Mouse (Mus musculus): Measurements from ENCODE around the gene Dab1. TPM values are rescaled to one million over a fixed set of nuclear protein-coding genes. Genes with fewer than 3 reads are reported as not detected.

Gene Dab1
- polyA plus RNA-seq, 1 experiment from 2014 or later: 20.6 TPM

DNA sequence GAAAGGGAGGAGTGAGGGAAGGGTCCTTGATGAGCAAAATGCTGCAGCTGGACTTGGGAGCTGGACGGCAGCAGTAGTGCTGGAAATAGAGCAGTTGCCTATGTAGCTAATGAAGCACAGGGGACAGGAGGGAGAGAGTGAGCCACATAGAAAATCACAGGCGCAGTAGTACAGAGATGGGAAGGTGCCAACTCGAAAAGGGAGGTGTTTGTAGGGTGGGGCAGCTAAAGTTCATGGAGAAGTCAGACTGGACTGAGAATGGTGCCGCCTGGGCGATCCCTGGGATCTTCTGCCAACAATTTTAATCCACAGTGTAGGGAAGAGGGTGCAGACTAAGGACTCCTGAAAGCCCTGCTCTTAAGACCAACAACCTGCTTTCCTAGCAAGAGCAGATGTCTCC lies 1055.5 kb downstream of the Dab1 start:
- no peak for ATAC-seq (ENCODE audit: low FRiP score, low TSS enrichment)
- WGBS: 86% methylated on average over 5 of the region's 5 CpGs
- no peaks in the 10 kb centered on the region for H3K9me3 ChIP-seq (ENCODE audit: low read length)

DNA sequence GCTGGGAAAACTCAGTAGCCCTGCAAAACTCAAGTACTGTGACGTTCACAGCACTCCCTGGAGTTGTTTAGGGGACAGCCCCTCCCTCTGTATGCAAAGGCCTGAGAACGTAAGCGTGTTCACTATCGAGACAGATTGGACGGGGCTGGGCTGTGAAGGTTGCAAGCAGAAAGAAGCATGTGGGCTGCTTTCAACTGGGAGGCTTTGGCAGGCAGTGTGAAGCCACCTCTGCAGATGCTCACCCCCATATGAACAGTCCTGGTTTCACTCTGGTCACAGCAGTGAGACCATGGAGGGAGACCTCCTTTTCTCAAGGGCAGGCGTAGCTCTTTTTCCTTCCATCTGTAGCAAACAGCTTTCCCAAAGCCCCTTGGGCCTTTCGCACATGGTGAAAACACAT lies 1059.1 kb downstream of the Dab1 start:
- peaks cover 3% of the 10 kb centered on the region; the same call in 1 of the 2 replicates for H3K4me1 ChIP-seq (ENCODE audit: insufficient read depth, low read length)
- WGBS: 84% methylated on average over 7 of the region's 7 CpGs
- no peak overlapping the region for H3K4me3 ChIP-seq (ENCODE audit: low read length)
- no peak for ATAC-seq (ENCODE audit: low FRiP score, low TSS enrichment)
- H3K9ac ChIP-seq (replicated peaks; ENCODE audit: low read length): no peak overlapping the region
- no peaks in the 10 kb centered on the region for H3K9me3 ChIP-seq (ENCODE audit: low read length)
- H3K27ac ChIP-seq (ENCODE audit: low read length): no peak overlapping the region
- no peaks in the 10 kb centered on the region for H3K36me3 ChIP-seq (ENCODE audit: insufficient read depth, low read length)
- no peak overlapping the region for H3K4me2 ChIP-seq (replicated peaks; ENCODE audit: low read depth, low read length)
- H3K27me3 ChIP-seq (ENCODE audit: insufficient read depth, low read length): no peaks in the 10 kb centered on the region

More for the DNA sequence above, 1055.5 kb downstream of the Dab1 start:
- H3K4me1 ChIP-seq (ENCODE audit: insufficient read depth, low read length): no peaks in the 10 kb centered on the region
- H3K4me3 ChIP-seq (ENCODE audit: low read length): no peak overlapping the region
- H3K4me2 ChIP-seq (replicated peaks; ENCODE audit: low read depth, low read length): no peak overlapping the region
- no peak overlapping the region for H3K27ac ChIP-seq (ENCODE audit: low read length)
- H3K9ac ChIP-seq (replicated peaks; ENCODE audit: low read length): no peak overlapping the region
- no peaks in the 10 kb centered on the region for H3K27me3 ChIP-seq (ENCODE audit: insufficient read depth, low read length)
- no peaks in the 10 kb centered on the region for H3K36me3 ChIP-seq (ENCODE audit: insufficient read depth, low read length)

GRCm38 (mm10) chr4:104680475-104680874 lies 1061.3 kb downstream of the Dab1 start:
- no peak overlapping the region for H3K4me3 ChIP-seq (ENCODE audit: low read length)
- ATAC-seq (ENCODE audit: low FRiP score, low TSS enrichment): peak; percentile 65; the same call in 1 of the 2 replicates
- no peaks in the 10 kb centered on the region for H3K27me3 ChIP-seq (ENCODE audit: insufficient read depth, low read length)
- no peak overlapping the region for H3K27ac ChIP-seq (ENCODE audit: low read length)
- H3K36me3 ChIP-seq (ENCODE audit: insufficient read depth, low read length): no peaks in the 10 kb centered on the region
- 60% methylated on average over 4 of the region's 4 CpGs for WGBS
- H3K9me3 ChIP-seq (ENCODE audit: low read length): no peaks in the 10 kb centered on the region
- no peak overlapping the region for H3K4me2 ChIP-seq (replicated peaks; ENCODE audit: low read depth, low read length)
- H3K4me1 ChIP-seq (ENCODE audit: insufficient read depth, low read length): peaks cover 3% of the 10 kb centered on the region; the same call in 1 of the 2 replicates
- no peak overlapping the region for H3K9ac ChIP-seq (replicated peaks; ENCODE audit: low read length)

- Histone ChIP-seq H3K36me3 (ENCODE audit: insufficient read depth, low read length) (no peaks in the 10 kb centered on the region), H3K27ac (ENCODE audit: low read length) (peak overlapping the region; percentile 7; the same call in 1 of the 2 replicates), H3K4me2 (replicated peaks; ENCODE audit: low read depth, low read length) (no peak overlapping the region), H3K4me3 (ENCODE audit: low read length) (no peak overlapping the region), H3K27me3 (ENCODE audit: insufficient read depth, low read length) (no peaks in the 10 kb centered on the region), H3K9me3 (ENCODE audit: low read length) (no peaks in the 10 kb centered on the region), H3K4me1 (ENCODE audit: insufficient read depth, low read length) (peaks cover 10% of the 10 kb centered on the region), H3K9ac (replicated peaks; ENCODE audit: low read length) (no peak overlapping the region)
- ATAC-seq (ENCODE audit: low FRiP score, low TSS enrichment): peak; percentile 64; the same call in 1 of the 2 replicates
- WGBS: 26% methylated on average over 18 of the region's 18 CpGs
These were observed 1067.1 kb downstream of the Dab1 start for GRCm38 (mm10) chr4:104686137-104686809.

- Histone ChIP-seq H3K9me3 (ENCODE audit: low read length) (no peaks in the 10 kb centered on the region), H3K4me2 (replicated peaks; ENCODE audit: low read depth, low read length) (no peak overlapping the region), H3K4me1 (ENCODE audit: insufficient read depth, low read length) (peaks cover 10% of the 10 kb centered on the region), H3K36me3 (ENCODE audit: insufficient read depth, low read length) (no peaks in the 10 kb centered on the region), H3K27me3 (ENCODE audit: insufficient read depth, low read length) (no peaks in the 10 kb centered on the region), H3K4me3 (ENCODE audit: low read length) (no peak overlapping the region), H3K9ac (replicated peaks; ENCODE audit: low read length) (no peak overlapping the region), H3K27ac (ENCODE audit: low read length) (no peak overlapping the region)
- 28% methylated on average over 3 of the region's 3 CpGs for WGBS
- no peak for ATAC-seq (ENCODE audit: low FRiP score, low TSS enrichment)
These were observed 1069.9 kb downstream of the Dab1 start for GRCm38 (mm10) chr4:104689047-104689446.

GRCm38 (mm10) chr4:104691026-104691425 lies 1071.9 kb downstream of the Dab1 start:
- H3K27me3 ChIP-seq (ENCODE audit: insufficient read depth, low read length): no peaks in the 10 kb centered on the region
- no peak overlapping the region for H3K9ac ChIP-seq (replicated peaks; ENCODE audit: low read length)
- H3K4me1 ChIP-seq (ENCODE audit: insufficient read depth, low read length): peaks cover 7% of the 10 kb centered on the region
- no peak overlapping the region for H3K4me3 ChIP-seq (ENCODE audit: low read length)
- H3K36me3 ChIP-seq (ENCODE audit: insufficient read depth, low read length): no peaks in the 10 kb centered on the region
- no peak overlapping the region for H3K27ac ChIP-seq (ENCODE audit: low read length)
- 80% methylated on average over 7 of the region's 7 CpGs for whole genome bisulfite sequencing
- no peak for ATAC-seq (ENCODE audit: low FRiP score, low TSS enrichment)
- H3K4me2 ChIP-seq (replicated peaks; ENCODE audit: low read depth, low read length): no peak overlapping the region
- no peaks in the 10 kb centered on the region for H3K9me3 ChIP-seq (ENCODE audit: low read length)

DNA sequence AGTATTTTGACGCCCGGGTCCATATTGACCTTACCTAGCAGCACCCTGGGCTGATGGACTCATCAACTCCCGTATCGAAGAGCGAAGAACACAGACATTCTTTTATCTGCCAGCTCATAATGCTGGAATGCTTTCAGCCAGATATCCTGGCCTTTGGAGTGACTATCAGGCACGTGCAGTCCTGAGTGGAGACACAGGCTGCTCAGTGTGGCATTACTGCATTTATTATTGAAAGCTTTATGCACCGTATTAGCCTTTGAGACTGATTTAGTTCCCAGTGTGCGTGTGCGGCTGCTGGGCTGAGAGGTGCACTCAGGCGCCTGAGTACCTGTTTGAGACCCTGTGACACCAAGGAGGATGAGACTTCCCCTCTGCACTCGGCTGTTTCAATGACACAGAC lies 1075.0 kb downstream of the Dab1 start:
- WGBS: 78% methylated on average over 11 of the region's 11 CpGs
- no peak overlapping the region for H3K4me3 ChIP-seq (ENCODE audit: low read length)
- no peaks in the 10 kb centered on the region for H3K36me3 ChIP-seq (ENCODE audit: insufficient read depth, low read length)
- ATAC-seq (ENCODE audit: low FRiP score, low TSS enrichment): no peak
- H3K27me3 ChIP-seq (ENCODE audit: insufficient read depth, low read length): no peaks in the 10 kb centered on the region
- H3K27ac ChIP-seq (ENCODE audit: low read length): no peak overlapping the region
- 0 out of 2 replicates have a peak, but pooled peaks cover 2% of the 10 kb centered on the region for H3K4me1 ChIP-seq (ENCODE audit: insufficient read depth, low read length)
- H3K4me2 ChIP-seq (replicated peaks; ENCODE audit: low read depth, low read length): no peak overlapping the region
- H3K9ac ChIP-seq (replicated peaks; ENCODE audit: low read length): no peak overlapping the region
- H3K9me3 ChIP-seq (ENCODE audit: low read length): no peaks in the 10 kb centered on the region

DNA sequence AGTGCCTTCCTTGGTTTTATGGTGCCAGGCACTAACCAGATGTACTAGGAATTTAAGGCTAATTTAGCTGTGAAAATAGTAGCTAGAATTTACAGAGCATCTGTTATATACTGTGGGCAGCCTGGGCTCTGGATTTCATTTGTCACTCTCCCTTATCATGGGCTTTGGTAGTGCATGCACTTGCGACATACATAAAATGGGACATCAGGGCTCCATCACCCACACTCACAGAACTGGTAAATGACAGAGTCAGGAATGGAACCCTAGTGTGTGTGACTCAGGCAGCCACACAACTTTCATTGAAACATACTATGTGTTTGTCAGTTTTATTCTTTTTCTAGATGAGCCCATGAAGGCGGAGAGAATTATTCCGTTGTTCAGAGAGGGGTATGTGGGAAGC lies 1077.4 kb downstream of the Dab1 start:
- Histone ChIP-seq H3K36me3 (ENCODE audit: insufficient read depth, low read length) (no peaks in the 10 kb centered on the region), H3K9me3 (ENCODE audit: low read length) (no peaks in the 10 kb centered on the region), H3K9ac (replicated peaks; ENCODE audit: low read length) (no peak overlapping the region), H3K27me3 (ENCODE audit: insufficient read depth, low read length) (no peaks in the 10 kb centered on the region), H3K4me1 (ENCODE audit: insufficient read depth, low read length) (0 out of 2 replicates have a peak, but pooled peaks cover 2% of the 10 kb centered on the region), H3K4me2 (replicated peaks; ENCODE audit: low read depth, low read length) (no peak overlapping the region), H3K27ac (ENCODE audit: low read length) (no peak overlapping the region), H3K4me3 (ENCODE audit: low read length) (no peak overlapping the region)
- WGBS: 93% methylated on average over 3 of the region's 3 CpGs
- ATAC-seq (ENCODE audit: low FRiP score, low TSS enrichment): no peak

DNA sequence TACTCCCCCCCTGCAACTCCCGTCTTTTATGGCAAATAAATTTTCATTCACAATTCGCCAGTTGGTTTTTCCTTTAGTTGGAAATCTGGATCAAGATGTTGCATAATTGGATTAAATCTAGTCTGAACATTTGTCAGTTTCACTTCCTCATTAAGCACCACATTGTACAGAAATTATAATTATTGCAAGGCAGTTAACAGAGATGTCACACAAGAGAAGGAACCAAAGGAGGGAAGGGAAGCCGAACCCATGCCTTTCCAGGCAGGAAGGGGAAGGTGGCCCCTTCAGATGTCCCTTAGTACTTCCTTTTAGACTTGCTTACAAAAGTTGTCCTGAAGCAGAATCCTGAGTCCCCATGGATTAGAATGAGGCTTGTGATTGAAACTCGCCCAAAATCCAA lies 1078.5 kb downstream of the Dab1 start:
- H3K9ac ChIP-seq (replicated peaks; ENCODE audit: low read length): no peak overlapping the region
- 55% methylated on average over 4 of the region's 4 CpGs for WGBS
- H3K4me2 ChIP-seq (replicated peaks; ENCODE audit: low read depth, low read length): no peak overlapping the region

More for the DNA sequence above, 1078.5 kb downstream of the Dab1 start:
- Histone ChIP-seq H3K4me3 (ENCODE audit: low read length) (no peak overlapping the region), H3K36me3 (ENCODE audit: insufficient read depth, low read length) (no peaks in the 10 kb centered on the region), H3K4me1 (ENCODE audit: insufficient read depth, low read length) (0 out of 2 replicates have a peak, but pooled peaks cover 2% of the 10 kb centered on the region), H3K27me3 (ENCODE audit: insufficient read depth, low read length) (no peaks in the 10 kb centered on the region), H3K9me3 (ENCODE audit: low read length) (no peaks in the 10 kb centered on the region), H3K27ac (ENCODE audit: low read length) (no peak overlapping the region)
- ATAC-seq (ENCODE audit: low FRiP score, low TSS enrichment): no peak

Data from kidney, embryonic 16.5 days (tissue).